Mouse (Mus musculus) left cerebral cortex, adult 18-20 months (tissue): Measurements from ENCODE around the gene Osr1. TPM values are rescaled to one million over a fixed set of nuclear protein-coding genes. Genes with fewer than 3 reads are reported as not detected.
A peak's percentile ranks its signal among the peaks of the same experiment; 100 is the strongest.

Source experiments
- DNase-seq, 2 experiments: peaks; one replicate each; pipeline ENCODE4 v3.0.0; 2021 to 2022; ENCODE audit warnings: low spot score in 2 of 2, mixed read lengths in 1 of 2
- long read RNA-seq, 2 experiments: library from polyadenylated mRNA; stranded (forward); transcript quantifications; one replicate each; pipeline ENCODE4 v2.0.0; 2021
- total RNA-seq, 2 experiments: library from RNA; stranded (reverse); gene quantifications; 2 replicates each; pipeline ENCODE4 v1.2.3; 2021

Osr1 gene
- total RNA-seq, result 1 to 10 TPM; 3.0 to 3.5 TPM
- long read RNA-seq, experiment 1, transcript Osr1-201 (3 exons, 2,012 nt), result major isoform, 7 of 7 reads
- long read RNA-seq, experiment 1, partial matches to known transcripts, result 0 of 7 reads
- long read RNA-seq, experiment 1, other reads (novel, unspliced or antisense), result 0 of 7 reads
- long read RNA-seq, experiment 2, transcript Osr1-201 (3 exons, 2,012 nt), result major isoform, 5 of 6 reads
- long read RNA-seq, experiment 2, partial matches to known transcripts, result 0 of 6 reads
- long read RNA-seq, experiment 2, other reads (novel, unspliced or antisense), result 1 of 6 reads

DNA sequence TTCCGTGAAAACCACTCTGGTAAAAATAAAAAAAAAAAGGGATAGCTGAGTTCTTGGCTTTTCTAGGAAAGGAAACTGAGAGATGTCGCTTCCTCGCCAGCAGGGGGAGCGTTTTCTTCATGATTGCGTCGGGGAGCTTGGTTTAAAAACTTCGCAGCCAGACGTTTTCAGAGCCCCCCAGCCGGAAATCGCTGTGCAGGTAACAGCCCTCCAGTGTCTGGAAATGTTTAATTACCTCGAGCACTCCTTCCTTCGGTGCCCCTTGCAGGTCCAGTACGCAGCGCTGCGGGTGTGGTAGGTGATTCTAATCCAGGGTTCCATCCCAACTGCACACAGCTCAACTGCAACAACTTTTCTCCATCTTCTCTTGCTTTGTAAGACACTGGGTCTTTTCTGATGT is at the start of gene Osr1:
Osr1 (plus strand) TSS at position 146 of the 400 bp plus-strand sequence.
- DNase-seq, result peak; percentile 74 to 75

DNA sequence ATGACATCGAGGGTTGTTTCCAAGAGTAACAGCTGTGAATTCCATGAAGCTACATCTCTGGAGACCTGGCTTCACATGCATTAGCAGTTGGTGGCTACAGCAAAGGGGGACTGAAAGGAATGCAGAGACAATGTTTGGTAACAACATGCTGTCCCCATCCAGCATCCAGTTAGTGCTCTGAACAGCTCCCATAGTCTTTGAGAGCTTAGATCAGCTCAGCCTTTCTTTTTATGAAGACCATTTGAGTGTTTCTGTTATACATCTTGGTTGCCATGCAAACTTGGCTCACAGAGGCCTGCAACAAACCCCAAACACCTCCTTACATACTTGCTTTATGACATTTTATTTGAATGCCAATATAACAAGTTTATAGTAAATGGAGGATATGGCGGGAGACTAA is 19.6 kb upstream of the Osr1 start:
- DNase-seq, result no peak

DNA sequence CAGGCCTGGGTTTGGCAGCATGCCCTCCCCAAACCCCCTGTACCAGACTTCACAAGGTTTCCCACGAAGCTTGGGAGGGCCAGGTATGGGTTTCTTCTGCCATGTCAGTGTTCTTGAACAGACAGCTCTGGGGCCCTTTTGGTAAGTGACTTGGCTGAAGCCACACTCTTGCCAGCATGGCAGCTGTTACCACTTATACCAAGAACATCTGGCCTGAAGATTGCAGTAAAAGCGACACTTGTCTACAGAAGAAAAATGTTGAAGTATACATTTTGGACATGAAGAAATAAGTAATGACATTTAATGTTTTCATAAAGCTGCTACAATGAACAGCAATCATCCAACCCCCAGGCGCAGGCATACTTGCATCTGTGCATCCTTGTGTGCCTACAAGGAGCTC is 5.0 kb upstream of the Osr1 start:
- DNase-seq, result no peak

DNA sequence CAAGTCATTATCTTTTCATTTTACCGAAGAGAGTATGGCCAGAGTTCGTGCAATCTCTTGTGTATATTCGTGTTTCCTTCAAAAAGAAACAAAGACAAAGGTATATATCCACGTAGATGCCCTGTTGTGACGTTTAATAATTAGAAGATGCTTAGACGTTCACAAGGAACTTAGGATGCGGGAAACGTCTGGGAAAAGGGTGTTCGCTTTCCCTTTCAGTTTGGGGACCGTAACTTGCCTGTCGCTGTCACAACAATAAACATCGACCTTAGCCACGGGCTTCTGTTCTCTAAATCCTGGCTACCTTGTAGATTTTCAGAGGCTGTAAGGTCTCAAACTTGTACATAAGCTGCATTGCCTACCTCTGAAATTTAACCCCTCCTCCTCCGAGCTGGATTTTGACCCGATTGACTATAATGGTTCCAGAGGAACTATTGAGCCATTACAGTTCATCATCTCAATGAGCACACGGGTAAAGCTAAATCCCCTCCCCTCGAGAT is 630 bp downstream of the Osr1 start:
- DNase-seq, result no peak

DNA sequence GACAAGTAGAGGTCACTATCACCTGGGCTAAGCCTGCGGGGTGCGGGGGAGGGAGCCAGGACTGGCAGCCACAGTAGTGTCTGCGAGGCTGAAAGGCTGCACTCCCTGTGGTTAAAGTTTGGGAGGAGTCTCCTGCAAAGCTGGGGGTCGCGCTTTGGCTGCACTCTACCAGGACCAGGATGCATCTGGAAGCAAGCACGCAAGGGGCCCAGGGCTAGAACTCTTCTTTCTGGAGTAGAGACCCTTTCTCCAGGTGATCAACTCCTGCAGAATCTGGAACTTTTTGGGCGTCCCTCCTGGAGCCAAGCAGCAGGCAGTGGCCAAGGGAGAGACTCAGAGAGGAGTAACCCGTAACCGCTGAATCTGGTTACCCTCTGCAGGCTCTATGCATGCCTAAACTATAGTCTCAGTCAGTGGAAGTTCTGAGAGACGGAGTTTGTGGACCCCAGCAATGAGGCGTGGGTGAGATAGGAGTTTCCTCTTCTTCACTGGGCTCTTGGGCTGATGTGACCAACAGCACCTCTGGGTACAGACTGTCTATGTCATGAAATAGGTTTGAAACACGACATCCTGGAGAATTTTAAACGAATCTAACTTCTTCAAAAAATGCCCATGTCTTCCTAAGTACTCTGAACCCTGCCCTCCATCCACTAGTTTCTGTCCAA is 1.5 kb downstream of the Osr1 start:
- DNase-seq, result no peak

DNA sequence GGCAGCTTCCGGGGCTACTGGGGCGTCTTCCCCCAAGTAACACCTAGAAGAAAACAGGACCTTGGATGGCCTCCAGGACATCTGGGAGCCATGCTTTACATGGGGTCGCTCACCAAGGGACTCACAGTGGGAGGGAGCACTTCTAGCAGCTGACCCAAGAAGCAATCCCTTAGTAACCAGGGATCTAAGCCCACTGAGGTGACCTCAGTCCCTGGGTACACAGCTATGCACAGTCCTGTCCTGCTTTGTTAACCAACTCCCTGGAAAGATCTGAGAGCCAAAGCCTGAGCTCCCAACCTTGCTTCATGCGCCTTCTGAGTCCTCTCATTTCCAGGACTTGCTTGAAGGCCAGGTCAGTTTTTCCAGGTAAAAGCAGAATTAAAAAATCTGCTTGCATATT is 2.1 kb downstream of the Osr1 start:
- no peak for DNase-seq

DNA sequence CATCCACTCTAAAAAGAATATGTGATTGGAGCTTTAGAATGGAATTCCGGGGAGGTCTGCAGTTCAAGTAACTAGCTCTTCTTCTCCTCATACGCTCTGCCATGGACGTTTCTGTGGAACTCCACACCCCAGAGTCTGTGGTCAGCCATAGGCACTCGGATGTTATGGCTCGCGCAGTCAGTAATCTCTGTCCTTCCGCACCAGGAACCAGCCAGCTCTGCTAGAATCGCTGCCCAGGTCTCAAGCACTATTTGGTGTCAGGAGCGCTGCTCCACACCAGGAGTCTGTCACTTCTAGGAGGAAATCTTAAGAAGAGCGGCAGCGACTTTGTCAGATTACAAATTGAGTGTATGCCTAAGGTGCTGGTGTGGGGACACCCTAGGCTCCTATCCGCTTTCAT is 3.8 kb downstream of the Osr1 start:
- DNase-seq, result no peak

DNA sequence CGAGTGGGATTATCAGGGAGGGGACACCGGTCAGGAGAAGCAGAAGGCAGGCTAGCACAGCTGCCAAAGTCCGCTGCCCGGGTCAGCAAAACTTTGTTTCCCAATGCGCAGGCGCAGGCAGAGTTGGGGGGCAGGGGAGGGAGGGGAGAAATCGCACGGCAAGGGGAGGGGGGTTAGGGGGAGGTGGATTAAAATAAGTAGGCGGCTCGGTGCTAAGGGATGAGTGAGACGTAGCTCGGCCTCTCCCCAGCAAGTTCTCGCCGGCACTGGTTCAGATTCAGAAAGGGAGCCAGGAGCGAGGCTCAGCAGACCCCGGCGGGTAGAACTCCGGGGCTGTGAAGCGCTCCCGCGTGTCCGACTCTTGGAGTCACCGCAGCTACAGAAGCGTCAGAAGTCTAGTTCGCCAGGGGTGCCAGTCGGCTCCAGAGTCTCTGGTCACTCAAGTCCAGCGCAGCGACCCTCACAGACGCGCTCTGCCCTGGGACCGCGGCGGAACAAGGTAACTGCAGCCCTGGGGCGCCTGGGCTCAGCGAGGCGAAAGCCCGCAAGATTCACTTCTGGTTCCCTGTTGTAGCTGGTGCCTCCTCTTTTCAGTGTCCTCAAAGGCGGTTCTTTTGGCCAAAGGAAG is 4.4 kb downstream of the Osr1 start:
- no peak for DNase-seq

DNA sequence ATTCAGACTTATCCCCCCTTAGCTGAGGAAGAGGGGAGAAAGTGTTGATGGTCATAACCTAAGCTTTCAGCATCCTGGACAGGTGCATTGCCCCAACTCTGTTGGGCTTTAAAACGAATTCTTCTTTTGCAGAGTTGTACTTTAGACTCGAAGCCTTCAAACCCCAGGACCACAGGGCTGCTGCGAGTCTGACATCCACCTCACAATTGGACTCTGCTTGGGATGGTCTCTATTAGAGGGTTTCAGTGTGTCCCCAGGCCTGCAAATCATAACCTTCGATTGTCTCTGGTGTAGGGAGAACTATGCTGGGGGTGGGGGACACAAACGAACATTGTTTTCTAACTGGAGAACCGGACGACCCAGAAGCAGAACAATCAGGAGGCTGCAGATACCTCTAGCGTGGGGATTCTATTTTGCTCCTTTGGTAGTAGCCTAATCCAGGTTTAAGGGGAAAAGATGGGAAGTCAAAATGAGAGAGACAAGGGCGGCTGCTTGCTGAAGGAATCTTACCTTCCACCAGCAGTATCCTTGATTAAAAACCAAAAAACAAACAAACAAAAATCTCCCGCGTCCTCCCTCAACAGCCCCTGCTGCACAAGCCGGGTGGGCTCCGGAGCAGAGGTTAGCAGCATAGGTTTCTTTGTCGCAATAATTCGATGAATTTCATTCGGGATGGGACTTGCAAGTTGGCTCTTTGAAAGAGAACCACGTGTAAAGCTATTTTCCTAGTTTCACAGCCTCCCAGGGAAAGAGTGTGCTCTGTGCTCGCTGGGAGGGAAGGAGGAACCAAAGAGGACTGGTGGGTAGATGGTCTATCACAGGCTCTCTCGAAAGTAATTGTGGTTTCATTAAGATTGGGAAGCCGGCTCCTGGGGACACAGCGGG is 5.5 kb downstream of the Osr1 start:
- DNase-seq, result no peak

DNA sequence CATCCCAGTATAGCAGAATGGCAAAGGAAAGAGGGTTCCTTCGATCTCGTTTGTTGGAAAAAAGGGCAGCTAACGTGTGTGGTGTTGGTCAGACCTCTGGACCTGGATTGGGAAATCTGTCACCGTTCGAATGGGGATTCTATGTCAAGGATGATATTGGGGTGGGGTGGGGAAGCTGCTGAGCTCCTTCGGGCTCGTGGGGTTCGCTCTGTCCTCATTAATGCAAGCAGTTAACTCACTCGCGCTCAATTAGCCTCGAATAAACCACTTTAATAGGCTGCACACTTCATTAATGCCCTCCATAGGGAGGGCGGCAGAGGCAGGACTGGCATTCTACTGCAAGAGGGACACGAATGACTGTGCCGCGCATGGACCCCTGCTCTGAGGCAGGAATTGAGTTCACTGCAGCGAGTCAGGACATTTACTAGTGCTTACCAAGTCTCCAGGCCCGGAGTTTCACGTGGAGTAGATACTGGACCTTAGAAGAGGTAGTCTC is 6.2 kb downstream of the Osr1 start:
- DNase-seq, result no peak

DNA sequence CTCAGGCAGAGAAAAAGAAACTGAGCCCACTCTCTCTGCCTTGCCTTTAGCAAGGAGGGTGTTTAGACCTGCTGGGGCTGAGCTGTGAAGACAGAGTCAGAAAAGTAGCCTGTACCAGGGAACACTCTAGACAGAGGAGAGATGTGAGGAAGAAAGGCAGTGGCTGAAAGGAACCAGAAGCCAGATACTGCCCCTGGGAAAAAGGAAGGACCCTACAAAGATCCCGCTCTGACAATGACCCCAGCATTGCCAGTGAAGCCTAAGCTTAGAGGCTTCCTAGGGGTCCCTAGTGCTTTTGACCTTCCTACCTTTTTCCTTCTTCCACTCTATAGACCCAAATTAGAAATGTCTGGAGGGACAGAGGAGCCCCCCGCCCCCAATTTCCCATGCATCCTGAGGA is 7.7 kb downstream of the Osr1 start:
- no peak for DNase-seq

DNA sequence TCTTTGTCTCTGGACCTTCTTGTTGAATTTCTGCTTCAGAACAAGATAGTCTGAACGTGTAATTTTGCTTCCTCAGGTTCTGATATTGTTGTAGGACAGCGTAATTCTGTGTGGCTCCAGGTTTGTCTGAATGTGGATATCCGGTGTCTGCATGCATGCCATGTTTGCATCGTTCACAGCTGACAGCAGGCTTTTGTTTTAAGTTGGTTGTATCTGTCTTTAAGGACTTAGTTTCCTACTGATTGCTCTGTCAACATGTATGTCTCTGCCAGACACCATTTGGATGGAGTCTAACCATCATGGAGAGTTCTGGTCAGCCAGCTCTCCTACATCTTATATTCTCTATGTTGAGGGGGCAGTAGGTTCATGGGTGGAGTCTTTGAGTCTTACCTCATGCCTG is 8.7 kb downstream of the Osr1 start:
- no peak for DNase-seq

DNA sequence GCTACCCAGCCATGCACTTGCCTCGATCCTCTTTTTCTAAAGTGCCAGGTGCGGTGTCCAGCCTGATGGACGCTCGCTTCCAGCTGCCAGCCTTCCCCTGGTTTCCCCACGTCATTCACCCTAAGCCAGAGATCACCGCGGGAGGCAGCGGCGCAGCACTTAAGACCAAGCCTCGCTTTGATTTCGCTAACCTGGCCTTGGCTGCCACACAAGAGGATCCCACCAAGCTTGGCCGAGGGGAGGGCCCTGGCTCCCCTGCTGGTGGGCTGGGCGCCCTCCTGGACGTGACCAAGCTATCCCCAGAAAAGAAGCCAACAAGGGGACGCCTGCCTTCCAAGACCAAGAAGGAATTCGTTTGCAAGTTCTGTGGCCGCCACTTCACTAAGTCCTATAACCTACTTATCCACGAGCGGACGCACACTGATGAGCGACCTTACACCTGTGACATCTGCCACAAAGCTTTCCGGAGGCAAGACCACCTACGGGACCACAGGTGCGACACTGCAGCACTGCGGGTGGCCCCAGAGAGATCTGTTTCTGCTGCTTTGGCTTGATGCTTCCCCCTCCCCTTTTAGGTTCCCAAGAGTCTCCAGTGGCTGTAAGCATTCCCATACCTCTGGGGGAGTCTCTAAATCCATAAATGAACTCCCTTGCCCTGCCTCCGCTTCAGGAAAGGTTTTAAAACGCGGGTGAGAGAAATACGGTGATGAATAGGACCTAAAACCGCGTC is 9.6 kb downstream of the Osr1 start:
- no peak for DNase-seq

DNA sequence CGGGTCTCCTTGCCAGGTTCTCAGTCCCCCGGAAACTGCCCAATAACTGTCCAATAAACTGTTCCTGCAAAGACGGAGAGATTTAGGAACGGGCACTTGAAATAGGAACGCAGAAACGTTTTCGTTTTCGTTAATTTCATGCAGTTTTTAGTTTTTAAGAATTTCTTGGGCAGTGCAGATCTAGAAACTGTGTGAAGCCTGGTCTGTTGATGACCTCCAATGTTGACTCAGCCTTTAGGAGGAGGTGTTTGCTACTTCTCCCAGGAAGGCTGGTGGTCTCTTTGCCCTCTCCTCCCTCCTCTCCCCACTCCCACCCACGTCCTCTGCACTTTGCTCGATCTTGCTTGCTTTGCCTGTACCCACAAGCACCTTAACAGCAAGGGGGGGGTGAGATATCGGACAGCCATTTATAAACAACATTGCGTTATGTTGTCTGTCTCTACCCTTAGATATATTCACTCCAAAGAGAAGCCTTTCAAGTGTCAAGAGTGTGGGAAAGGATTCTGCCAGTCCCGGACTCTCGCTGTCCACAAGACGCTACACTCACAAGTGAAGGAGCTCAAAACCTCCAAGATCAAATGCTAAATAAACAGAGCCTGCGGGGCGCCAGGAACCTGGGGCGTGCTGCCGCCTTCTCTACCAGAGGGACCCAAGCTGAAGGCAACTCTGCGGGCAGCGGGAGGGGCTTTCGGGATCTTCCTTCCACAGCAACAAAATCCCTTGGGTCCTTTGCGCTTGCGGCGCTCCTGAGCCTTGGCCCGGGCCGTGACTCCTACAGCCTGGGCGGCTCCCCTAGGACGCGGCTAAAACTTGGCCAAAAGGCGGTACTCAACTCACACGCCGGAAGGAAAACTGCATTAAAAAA is 10.4 kb downstream of the Osr1 start:
- no peak for DNase-seq

DNA sequence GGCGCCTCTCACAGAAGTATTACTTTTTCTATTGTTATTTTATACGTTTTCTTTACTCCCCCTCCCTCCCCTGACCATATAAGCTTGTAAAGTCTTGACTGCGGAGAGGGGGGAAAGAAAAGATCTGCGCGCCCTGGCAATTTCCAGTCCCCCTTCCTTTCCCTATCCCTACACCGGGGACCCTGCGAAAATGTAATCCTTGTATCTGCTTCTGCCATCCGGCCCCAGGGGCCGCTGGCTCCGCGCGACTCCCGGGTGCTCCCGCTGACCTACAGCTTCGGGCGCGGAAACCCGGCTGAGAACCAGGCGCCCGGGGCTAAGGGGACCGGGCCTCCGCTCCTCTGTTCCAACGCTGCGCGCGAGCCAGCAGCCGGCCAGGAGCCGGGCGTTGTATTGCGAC is 11.1 kb downstream of the Osr1 start:
- no peak for DNase-seq

DNA sequence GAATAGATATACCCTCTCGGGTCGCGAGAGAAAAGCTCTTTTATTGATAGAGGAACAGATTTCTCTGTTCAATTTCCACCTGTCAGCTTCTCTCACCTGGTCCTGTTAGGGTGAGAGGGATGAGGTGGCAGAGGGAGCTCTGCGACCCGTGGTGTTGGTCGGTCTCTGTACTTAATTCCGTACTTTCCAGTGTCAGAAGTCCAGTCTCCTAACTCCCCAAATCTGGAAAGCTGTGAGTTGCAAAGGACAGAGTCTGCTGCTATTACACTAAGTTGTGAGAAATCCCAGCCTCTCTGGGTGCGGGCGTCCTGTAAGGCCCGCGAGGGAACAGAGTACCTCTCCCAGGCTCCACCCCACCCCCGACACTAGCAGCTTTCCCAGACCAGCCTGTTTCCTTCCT is 11.6 kb downstream of the Osr1 start:
- no peak for DNase-seq

DNA sequence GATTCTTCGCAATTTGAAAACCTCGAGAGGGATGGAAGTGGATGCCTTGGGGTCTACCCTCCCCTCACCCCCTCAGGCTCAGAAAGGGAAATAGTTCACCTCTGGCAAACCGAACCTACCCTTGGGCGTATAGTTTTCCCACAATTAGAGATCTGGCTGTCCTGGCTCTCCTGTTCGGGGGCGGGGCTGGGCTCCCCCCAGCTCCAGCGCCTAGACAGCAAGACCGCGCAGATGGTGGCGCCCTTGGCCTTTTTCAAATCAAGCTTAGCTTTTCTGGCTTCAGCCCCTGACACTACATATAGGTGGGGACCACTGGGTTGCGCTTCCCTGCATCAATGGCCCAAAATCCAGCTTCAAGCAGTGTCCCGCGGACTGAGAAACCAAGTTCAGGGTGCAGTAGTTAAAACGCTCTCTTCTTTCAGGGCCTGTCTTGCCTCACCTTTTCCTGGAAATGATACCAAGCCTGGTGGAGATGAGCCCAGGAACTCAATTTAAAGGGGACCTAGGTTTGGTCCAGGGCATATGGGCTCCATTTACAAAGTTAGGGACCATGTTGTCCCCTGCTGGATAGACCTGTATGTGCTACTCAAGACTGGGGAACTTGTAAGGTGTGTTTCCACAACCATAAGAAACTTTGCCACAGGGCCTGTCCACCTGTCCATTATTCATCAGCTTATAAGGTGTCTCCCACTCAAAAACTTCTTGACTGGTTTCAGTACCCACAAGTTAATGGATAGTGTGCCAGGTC is 12.5 kb downstream of the Osr1 start:
- no peak for DNase-seq

DNA sequence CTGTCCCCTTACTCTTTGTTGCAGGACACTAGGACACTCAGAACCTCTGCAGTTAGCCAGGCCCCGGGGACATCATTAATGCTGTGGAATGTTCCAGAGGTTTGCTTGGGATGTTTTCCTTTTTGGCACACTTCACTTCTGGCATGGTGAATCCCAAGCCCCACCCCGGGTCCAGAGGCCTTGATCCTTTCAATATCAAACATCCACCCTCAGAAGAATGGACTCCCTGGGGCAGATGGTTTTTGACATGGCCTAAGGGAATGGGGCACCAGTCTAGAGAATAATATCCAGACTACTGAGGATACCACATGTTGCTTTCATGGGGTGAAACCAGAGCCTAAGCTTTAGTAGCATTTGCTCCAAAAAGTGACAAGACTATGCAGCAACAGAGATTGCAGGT is 13.5 kb downstream of the Osr1 start:
- DNase-seq, result no peak
